Mouse (Mus musculus) lung, postnatal 0 days (tissue): ENCODE data around the gene Emilin2. TPM values are rescaled to one million over a fixed set of nuclear protein-coding genes. Genes with fewer than 3 reads are reported as not detected.

Experiments used
- ATAC-seq: fragments of 200-750 bp; cut with Nextera tagmentation; 2 replicates; pipeline ENCODE4 v1.8.0; 2017; ENCODE audit warnings: moderate library complexity
- DNase-seq: peaks from one replicate; pipeline ENCODE4 v3.0.0-alpha.2; 2016; ENCODE audit warnings: low spot score
- H3K27ac ChIP-seq: fragments of 300-500 bp; sonication (generic); 2 replicates; pipeline ENCODE4 v1.5.1; 2014; ENCODE audit warnings: antibody characterized with exemption, mild to moderate bottlenecking, low read length, mixed read lengths
- H3K27me3 ChIP-seq: fragments of 300-500 bp; sonication (generic); replicated peaks from 2 replicates; pipeline ENCODE4 v1.6.1; 2014; ENCODE audit warnings: low read length, mixed read lengths; ENCODE audit not compliant: insufficient read depth
- H3K36me3 ChIP-seq: fragments of 300-500 bp; sonication (generic); 2 replicates; pipeline ENCODE4 v1.6.1; 2014; ENCODE audit warnings: low read length, mixed read lengths; ENCODE audit not compliant: insufficient read depth
- H3K4me1 ChIP-seq: fragments of 300-500 bp; sonication (generic); 2 replicates; pipeline ENCODE4 v1.6.1; 2014; ENCODE audit warnings: antibody characterized with exemption, low read depth, low read length, mixed read lengths; ENCODE audit not compliant: insufficient read depth
- H3K4me2 ChIP-seq: fragments of 300-500 bp; sonication (generic); replicated peaks from 2 replicates; pipeline ENCODE4 v1.6.1; 2014; ENCODE audit warnings: low read depth, mild to moderate bottlenecking, low read length, moderate library complexity, mixed read lengths
- H3K4me3 ChIP-seq: fragments of 300-500 bp; sonication (generic); 2 replicates; pipeline ENCODE4 v1.5.1; 2014; ENCODE audit warnings: low read depth, low read length
- H3K9ac ChIP-seq: fragments of 300-500 bp; sonication (generic); replicated peaks from 2 replicates; pipeline ENCODE4 v1.6.1; 2014; ENCODE audit warnings: low read depth, mild to moderate bottlenecking
- H3K9me3 ChIP-seq: fragments of 300-500 bp; sonication (generic); 2 replicates; pipeline ENCODE4 v1.6.1; 2016; ENCODE audit warnings: low read length, mixed read lengths
- CTCF ChIP-seq: IDR thresholded peaks from 2 replicates; pipeline ENCODE4 v1.5.1; 2016; ENCODE audit warnings: antibody characterized with exemption, mild to moderate bottlenecking
- EP300 ChIP-seq: IDR thresholded peaks from 2 replicates; pipeline ENCODE4 v1.6.1; 2016; ENCODE audit warnings: antibody characterized with exemption, mild to moderate bottlenecking, control low read depth
- WGBS: fragments of 180-500 bp; shearing (Covaris S2); extraction: QIAGEN DNeasy Blood & Tissue Kit; methylation state at CpG from one replicate; pipeline ENCODE4 v1.1.7; 2014; 5-methylcytosine and 5-hydroxymethylcytosine counted together
- polyA plus RNA-seq: library from polyadenylated mRNA; unstranded; fragments of >200 nt; fragmentation: Nextera tagmentation; extraction: Ambion mirVana; gene quantifications from 2 replicates; pipeline ENCODE4 v1.2.1, GENCODE M21; 2015

The Emilin2 gene
- polyA plus RNA-seq, 1 experiment from 2014 or later: 5.0 TPM

DNA sequence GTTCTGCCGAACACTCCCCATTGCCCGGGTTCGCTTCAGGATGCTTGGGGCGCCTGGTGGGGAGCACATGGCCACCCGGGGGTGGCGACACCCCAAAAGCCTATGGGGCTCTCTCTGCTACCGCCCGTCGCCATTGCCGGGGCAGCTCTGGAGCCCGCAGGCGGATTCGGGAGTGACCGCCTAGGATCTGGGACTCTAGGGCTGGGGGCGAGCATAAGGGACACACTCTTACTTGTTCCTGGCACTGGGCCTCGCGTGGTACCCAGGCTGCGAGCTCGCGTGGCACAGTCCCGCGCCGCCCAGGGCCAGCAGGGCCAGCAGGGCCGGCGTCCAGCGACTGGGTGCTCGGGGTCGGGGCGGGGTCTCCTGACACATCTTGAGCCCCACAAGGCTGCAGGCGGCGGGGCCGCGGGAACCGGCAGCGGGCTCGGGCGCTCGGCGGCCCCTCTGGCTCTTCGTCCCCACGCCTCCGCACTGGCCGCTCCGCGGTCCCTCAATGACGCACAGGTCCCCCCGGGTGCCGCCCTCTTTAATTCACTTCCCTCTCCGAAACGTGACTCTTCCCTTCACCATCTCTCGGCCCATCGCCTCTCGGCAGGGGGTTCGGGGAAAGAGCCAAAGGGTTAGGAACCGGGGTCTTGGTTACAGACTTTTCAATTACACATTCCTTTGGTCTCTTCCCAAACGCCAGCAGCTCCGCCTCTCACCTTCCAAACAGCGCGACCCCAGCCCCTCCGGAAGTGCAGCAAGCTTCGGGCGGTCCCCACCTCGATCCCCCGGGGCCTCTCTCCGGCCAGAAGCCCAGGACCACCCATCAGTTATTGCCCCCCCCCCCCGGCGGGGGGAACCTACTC, 1.1 kb downstream of the Emilin2 start:
- Histone ChIP-seq H3K27ac (no peak overlapping the region), H3K9me3 (no peaks in the 10 kb centered on the region), H3K9ac (no peak overlapping the region; the same call in 1 of the 2 replicates)

DNA sequence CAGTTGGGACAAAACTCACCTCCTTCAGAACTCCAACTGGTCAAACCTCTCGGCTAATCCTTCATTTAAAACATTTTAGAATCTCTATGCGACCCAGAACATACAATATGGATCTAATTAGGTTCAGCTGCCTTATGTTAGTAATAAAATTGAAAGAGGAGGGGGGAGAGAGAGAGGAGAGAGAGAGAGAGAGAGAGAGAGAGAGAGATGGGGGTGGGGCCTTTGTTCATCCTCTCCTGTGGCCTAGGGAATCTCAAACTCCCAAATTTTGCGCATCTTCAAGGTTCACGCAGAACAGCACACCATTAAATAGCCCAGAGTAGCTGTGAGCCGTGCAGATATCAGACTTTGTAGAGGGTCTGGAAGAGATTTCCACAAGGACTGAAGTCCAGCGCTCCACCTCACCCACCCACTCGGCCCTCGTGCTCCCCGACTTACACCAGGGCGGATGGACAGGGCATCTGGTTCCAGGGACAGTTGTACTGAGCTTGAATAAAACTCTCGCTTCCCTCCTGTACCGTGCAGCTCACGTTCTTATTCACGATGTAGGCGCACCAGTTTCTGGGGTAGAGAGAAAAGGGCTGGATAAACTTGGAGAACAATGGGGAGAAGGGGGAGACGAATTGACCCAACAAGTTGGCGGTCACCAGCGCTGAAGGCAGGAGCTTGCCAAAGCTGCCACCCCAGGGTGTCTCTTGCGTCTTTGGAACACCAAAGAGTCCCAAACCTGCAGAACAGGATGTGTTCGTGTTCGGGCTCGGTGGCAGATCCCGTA, 1.9 kb downstream of the Emilin2 start:
- H3K4me2 ChIP-seq: peak overlapping the region; percentile 91
- H3K4me1 ChIP-seq: 0 out of 2 replicates have a peak, but pooled peaks cover 2% of the 10 kb centered on the region
- no peak overlapping the region; the same call in 1 of the 2 replicates for H3K9ac ChIP-seq
- no peak overlapping the region for H3K27ac ChIP-seq
- TF ChIP-seq CTCF (no peak), EP300 (no peak)
- ATAC-seq (no peak), DNase-seq (no peak)
- H3K4me3 ChIP-seq: peak overlapping the region; percentile 55
- H3K9me3 ChIP-seq: no peaks in the 10 kb centered on the region
- 10% methylated on average over 23 of the region's 23 CpGs for WGBS
- H3K36me3 ChIP-seq: no peaks in the 10 kb centered on the region
- H3K27me3 ChIP-seq: peaks cover 13% of the 10 kb centered on the region; the same call in 1 of the 2 replicates

More for the DNA sequence above, 1.1 kb downstream of the Emilin2 start:
- Histone ChIP-seq H3K4me3 (peak overlapping the region; percentile 55), H3K4me1 (0 out of 2 replicates have a peak, but pooled peaks cover 2% of the 10 kb centered on the region), H3K4me2 (peak overlapping the region; percentile 91), H3K27me3 (peaks cover 13% of the 10 kb centered on the region; the same call in 1 of the 2 replicates), H3K36me3 (no peaks in the 10 kb centered on the region)
- under 1% methylated on average over 45 of the region's 67 CpGs for WGBS
- DNase-seq: peak; percentile 34
- ATAC-seq: peak; percentile 53
- TF ChIP-seq CTCF (no peak), EP300 (no peak)

DNA sequence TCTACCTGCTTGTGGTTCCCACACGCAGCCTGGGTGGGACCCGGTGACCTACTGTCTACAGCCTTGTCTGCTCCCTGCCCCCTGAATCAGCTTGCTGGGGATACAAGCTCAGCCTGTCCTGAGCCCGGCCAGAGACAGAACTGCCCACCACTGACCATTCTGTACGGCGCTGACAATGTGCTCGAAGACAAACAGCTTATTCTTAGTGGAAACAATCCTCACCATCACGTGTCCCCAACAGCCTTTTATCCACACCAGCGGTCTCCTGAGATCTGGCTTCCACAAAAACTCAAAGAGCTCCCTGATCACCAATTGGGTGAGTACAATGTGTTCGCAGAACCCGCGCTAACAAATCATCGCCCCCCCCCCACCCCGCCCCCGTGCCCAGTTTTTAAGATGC, 2.6 kb downstream of the Emilin2 start:
- Histone ChIP-seq H3K4me1 (0 out of 2 replicates have a peak, but pooled peaks cover 2% of the 10 kb centered on the region), H3K27me3 (peaks cover 13% of the 10 kb centered on the region; the same call in 1 of the 2 replicates), H3K4me3 (no peak overlapping the region), H3K4me2 (no peak overlapping the region), H3K27ac (no peak overlapping the region), H3K9me3 (no peaks in the 10 kb centered on the region), H3K9ac (no peak overlapping the region), H3K36me3 (no peaks in the 10 kb centered on the region)
- ATAC-seq: no peak
- DNase-seq: no peak
- WGBS: 53% methylated on average over 14 of the region's 14 CpGs
- TF ChIP-seq CTCF (no peak), EP300 (no peak)

GRCm38 (mm10) chr17:71308296-71308695, 3.5 kb downstream of the Emilin2 start:
- TF ChIP-seq CTCF: no peak
- no peak for TF ChIP-seq EP300
- H3K9ac ChIP-seq: no peak overlapping the region
- H3K4me1 ChIP-seq: 0 out of 2 replicates have a peak, but pooled peaks cover 2% of the 10 kb centered on the region
- H3K27me3 ChIP-seq: peaks cover 13% of the 10 kb centered on the region; the same call in 1 of the 2 replicates
- H3K9me3 ChIP-seq: no peaks in the 10 kb centered on the region
- H3K4me3 ChIP-seq: no peak overlapping the region
- WGBS: 88% methylated on average over 5 of the region's 5 CpGs
- H3K36me3 ChIP-seq: no peaks in the 10 kb centered on the region
- no peak overlapping the region for H3K27ac ChIP-seq
- ATAC-seq: no peak
- H3K4me2 ChIP-seq: no peak overlapping the region
- no peak for DNase-seq

DNA sequence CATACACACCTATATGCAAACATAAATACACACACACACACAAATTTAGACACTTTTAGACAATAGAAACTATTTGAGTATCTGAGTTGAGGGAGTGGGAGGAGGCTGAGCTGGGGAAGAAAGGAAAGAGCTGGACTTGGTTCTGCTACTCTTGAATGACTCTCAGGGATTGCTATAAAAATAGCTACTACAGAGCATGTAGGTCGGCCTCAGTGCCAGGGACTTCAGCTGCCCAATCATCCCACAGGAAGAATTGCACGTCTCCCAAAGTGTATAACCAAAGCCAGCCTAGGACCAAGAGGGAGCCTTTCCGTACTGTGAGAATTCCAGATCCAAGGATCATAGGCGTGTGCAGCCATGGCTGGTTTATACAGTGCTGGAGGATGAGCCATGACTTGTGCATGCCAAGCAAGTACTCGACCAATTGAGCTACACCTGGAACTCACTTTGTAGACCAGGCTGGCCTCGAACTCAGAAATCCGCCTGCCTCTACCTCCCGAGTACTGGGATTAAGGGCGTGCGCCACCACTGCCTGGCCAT, 4.5 kb downstream of the Emilin2 start:
- WGBS: 88% methylated on average over 10 of the region's 10 CpGs

DNA sequence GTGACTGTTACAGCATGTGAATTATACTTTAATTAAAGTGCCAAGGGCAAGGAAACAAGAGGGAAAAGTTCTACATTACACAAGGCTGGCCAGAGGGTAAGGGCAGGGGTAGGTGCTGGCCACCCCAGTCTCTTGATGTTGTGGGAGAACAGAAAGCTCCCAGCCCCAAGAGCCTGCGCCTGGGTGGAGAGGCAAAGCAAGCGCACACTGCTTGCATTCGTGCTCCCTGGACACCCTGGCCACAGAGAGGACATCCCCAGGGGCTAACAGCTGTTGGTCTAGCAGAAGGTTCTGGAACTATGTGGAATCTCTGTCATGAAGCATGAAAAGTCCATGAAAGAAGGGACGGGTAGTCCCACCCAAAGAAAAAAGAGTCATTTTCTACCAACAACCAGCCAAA, 5.1 kb downstream of the Emilin2 start:
- 88% methylated on average over 4 of the region's 4 CpGs for WGBS
- Histone ChIP-seq H3K4me2 (no peak overlapping the region), H3K4me1 (0 out of 2 replicates have a peak, but pooled peaks cover 2% of the 10 kb centered on the region), H3K4me3 (no peak overlapping the region), H3K27ac (no peak overlapping the region), H3K27me3 (peaks cover 13% of the 10 kb centered on the region; the same call in 1 of the 2 replicates), H3K9me3 (no peaks in the 10 kb centered on the region), H3K9ac (no peak overlapping the region), H3K36me3 (no peaks in the 10 kb centered on the region)
- DNase-seq (no peak), ATAC-seq (no peak)
- TF ChIP-seq EP300 (no peak), CTCF (no peak)

More for the DNA sequence above, 4.5 kb downstream of the Emilin2 start:
- Histone ChIP-seq H3K9ac (no peak overlapping the region), H3K27me3 (peaks cover 13% of the 10 kb centered on the region; the same call in 1 of the 2 replicates), H3K27ac (no peak overlapping the region), H3K36me3 (no peaks in the 10 kb centered on the region), H3K4me3 (no peak overlapping the region), H3K4me1 (0 out of 2 replicates have a peak, but pooled peaks cover 2% of the 10 kb centered on the region), H3K4me2 (no peak overlapping the region), H3K9me3 (no peaks in the 10 kb centered on the region)
- DNase-seq (no peak), ATAC-seq (no peak)
- TF ChIP-seq CTCF (no peak), EP300 (no peak)
